Comparison of ENCODE assay signal across 14 mouse cellular contexts in genomic region chr2:106512338-106513024, GRCm38 (mm10).
A peak's percentile ranks its signal among the peaks of the same experiment; 100 is the strongest.
DNase-seq lines count a peak whose midpoint lies in the region; ATAC-seq lines count a peak whose summit lies in the region.
"Had no signal": no experiment of that assay in that cellular context is flagged by ENCODE, and none has a peak within 500 bp of the region (broad histone marks: within the 10 kb centered on the region; RNA-seq: fewer than 3 reads in every experiment).

No protein-coding gene starts in this region.

- ATAC-seq in liver, embryonic 12.5 days = no peak
- ATAC-seq in liver, embryonic 11.5 days (replicated peaks; ENCODE audit: low FRiP score) = no peak
- no peak for ATAC-seq in limb, embryonic 13.5 days (ENCODE audit: low FRiP score, low read depth)
- ATAC-seq: inflammation-experienced regulatory T-cells, adult 6 months; liver, postnatal 0 days had no signal

- peak; percentile 20 for DNase-seq in embryo, embryonic 11 days
- no peak for DNase-seq in embryo, embryonic 9.5 days (ENCODE audit: extremely low spot score)
- DNase-seq in liver, embryonic 11.5 days (ENCODE audit: low spot score) = no peak
- peak; percentile 24 for DNase-seq in retina, embryonic 14.5 days (ENCODE audit: low spot score)
- no peak for DNase-seq in gastrocnemius, adult 8-10 months (ENCODE audit: low spot score in 2 of 2)
- no peak for DNase-seq in spleen, adult 12 weeks (ENCODE audit: low spot score)
- DNase-seq: adrenal gland, postnatal 25 days; gastrocnemius, postnatal 25 days; kidney, postnatal 36 days; liver, postnatal 0 days; thymus, adult 2 months had no signal

- H3K4me2 ChIP-seq in liver, embryonic 12.5 days = peak overlapping the region; percentile 16; the same call in 1 of the 2 replicates
- no peak overlapping the region for H3K4me2 ChIP-seq in liver, embryonic 11.5 days
- peak overlapping the region; percentile 35 for H3K4me2 ChIP-seq in limb, embryonic 13.5 days (replicated peaks)

- no peaks in the 10 kb centered on the region for H3K36me3 ChIP-seq in liver, embryonic 12.5 days
- no peaks in the 10 kb centered on the region for H3K36me3 ChIP-seq in liver, embryonic 11.5 days (ENCODE audit: control insufficient read depth, insufficient read depth, low read length)
- H3K36me3 ChIP-seq in limb, embryonic 13.5 days = no peaks in the 10 kb centered on the region

- H3K9me3 ChIP-seq in liver, embryonic 12.5 days (replicated peaks) = no peaks in the 10 kb centered on the region
- H3K9me3 ChIP-seq in liver, embryonic 11.5 days (ENCODE audit: control insufficient read depth, low read length) = no peaks in the 10 kb centered on the region
- no peaks in the 10 kb centered on the region for H3K9me3 ChIP-seq in limb, embryonic 13.5 days

- 44% methylated on average over 14 of the region's 14 CpGs for WGBS in liver, embryonic 12.5 days (ENCODE audit: insufficient replicate concordance)
- WGBS in liver, embryonic 11.5 days = 42% methylated on average over 14 of the region's 14 CpGs
- 40% methylated on average over 14 of the region's 14 CpGs for WGBS in limb, embryonic 13.5 days

- no peaks in the 10 kb centered on the region for H3K4me1 ChIP-seq in liver, embryonic 12.5 days
- no peaks in the 10 kb centered on the region for H3K4me1 ChIP-seq in liver, embryonic 11.5 days (replicated peaks; ENCODE audit: control insufficient read depth, insufficient read depth, low read length)
- H3K4me1 ChIP-seq in limb, embryonic 13.5 days = peaks cover 9% of the 10 kb centered on the region

- H3K27me3 ChIP-seq in liver, embryonic 12.5 days (replicated peaks) = no peaks in the 10 kb centered on the region
- H3K27me3 ChIP-seq in liver, embryonic 11.5 days (replicated peaks; ENCODE audit: control insufficient read depth, insufficient read depth, low read length) = no peaks in the 10 kb centered on the region
- no peaks in the 10 kb centered on the region for H3K27me3 ChIP-seq in limb, embryonic 13.5 days

- H3K9ac ChIP-seq in liver, embryonic 12.5 days = no peak overlapping the region
- no peak overlapping the region for H3K9ac ChIP-seq in liver, embryonic 11.5 days (ENCODE audit: low read depth, low read length)
- no peak overlapping the region for H3K9ac ChIP-seq in limb, embryonic 13.5 days
- H3K9ac ChIP-seq: liver, postnatal 0 days had no signal

- no peak overlapping the region for H3K4me3 ChIP-seq in liver, embryonic 12.5 days
- H3K4me3 ChIP-seq in liver, embryonic 11.5 days (ENCODE audit: low read depth, low read length) = no peak overlapping the region
- H3K4me3 ChIP-seq in limb, embryonic 13.5 days = no peak overlapping the region

- no peak overlapping the region for H3K27ac ChIP-seq in liver, embryonic 12.5 days
- H3K27ac ChIP-seq in liver, embryonic 11.5 days (ENCODE audit: low read depth, low read length) = no peak overlapping the region
- no peak overlapping the region for H3K27ac ChIP-seq in limb, embryonic 13.5 days

Comparison
In these comparisons a context has a peak if more than half of its experiments do, and no peak if none do; other contexts are left out.
1. DNase-seq: peak in embryo, embryonic 11 days (single experiment) and retina, embryonic 14.5 days (single experiment); none in embryo, embryonic 9.5 days (single experiment), liver, embryonic 11.5 days (single experiment), gastrocnemius, adult 8-10 months (0 of 2) and spleen, adult 12 weeks (single experiment).